Mouse (Mus musculus) heart, embryonic 10.5 days (tissue): ENCODE measurements around the gene Dennd5b. TPM values are rescaled to one million over a fixed set of nuclear protein-coding genes. Genes with fewer than 3 reads are reported as not detected.
"Not testable (repeated sequence)": the region's sequence is repeated elsewhere in the genome, so short reads cannot be mapped to it uniquely, and the experiment has no call there.

ENCODE experiments used
- DNase-seq: peaks from one replicate; pipeline ENCODE4 v3.0.0-alpha.2; 2017; ENCODE audit warnings: low spot score
- H3K27ac ChIP-seq: fragments of 300-500 bp; sonication (generic); 2 replicates; pipeline ENCODE4 v1.5.1; 2016; ENCODE audit warnings: mild to moderate bottlenecking
- H3K27me3 ChIP-seq: fragments of 300-500 bp; sonication (generic); 2 replicates; pipeline ENCODE4 v1.6.1; 2016; ENCODE audit warnings: mild to moderate bottlenecking; ENCODE audit not compliant: poor library complexity, insufficient read depth, severe bottlenecking
- H3K36me3 ChIP-seq: fragments of 300-500 bp; sonication (generic); 2 replicates; pipeline ENCODE4 v1.6.1; 2016; ENCODE audit warnings: mild to moderate bottlenecking, moderate library complexity
- H3K4me1 ChIP-seq: fragments of 300-500 bp; sonication (generic); 2 replicates; pipeline ENCODE4 v1.6.1; 2016; ENCODE audit warnings: mild to moderate bottlenecking
- H3K4me3 ChIP-seq: fragments of 300-500 bp; sonication (generic); 2 replicates; pipeline ENCODE4 v1.5.1; 2016; ENCODE audit warnings: mild to moderate bottlenecking, moderate library complexity
- H3K9me3 ChIP-seq: fragments of 300-500 bp; sonication (generic); 2 replicates; pipeline ENCODE4 v1.6.1; 2016; ENCODE audit warnings: mild to moderate bottlenecking, moderate library complexity
- whole genome bisulfite sequencing: fragments of 180-500 bp; shearing (Covaris S2); methylation state at CpG from one replicate; pipeline ENCODE4 v1.1.7; 2016; 5-methylcytosine and 5-hydroxymethylcytosine counted together
- polyA plus RNA-seq: library from polyadenylated mRNA; unstranded; fragments of >200 nt; fragmentation: Nextera tagmentation; extraction: Ambion mirVana; gene quantifications from 2 replicates; pipeline ENCODE4 v1.2.1, GENCODE M21; 2016

Dennd5b gene
- polyA plus RNA-seq, 1 experiment from 2014 or later, result 10.2 TPM

DNA sequence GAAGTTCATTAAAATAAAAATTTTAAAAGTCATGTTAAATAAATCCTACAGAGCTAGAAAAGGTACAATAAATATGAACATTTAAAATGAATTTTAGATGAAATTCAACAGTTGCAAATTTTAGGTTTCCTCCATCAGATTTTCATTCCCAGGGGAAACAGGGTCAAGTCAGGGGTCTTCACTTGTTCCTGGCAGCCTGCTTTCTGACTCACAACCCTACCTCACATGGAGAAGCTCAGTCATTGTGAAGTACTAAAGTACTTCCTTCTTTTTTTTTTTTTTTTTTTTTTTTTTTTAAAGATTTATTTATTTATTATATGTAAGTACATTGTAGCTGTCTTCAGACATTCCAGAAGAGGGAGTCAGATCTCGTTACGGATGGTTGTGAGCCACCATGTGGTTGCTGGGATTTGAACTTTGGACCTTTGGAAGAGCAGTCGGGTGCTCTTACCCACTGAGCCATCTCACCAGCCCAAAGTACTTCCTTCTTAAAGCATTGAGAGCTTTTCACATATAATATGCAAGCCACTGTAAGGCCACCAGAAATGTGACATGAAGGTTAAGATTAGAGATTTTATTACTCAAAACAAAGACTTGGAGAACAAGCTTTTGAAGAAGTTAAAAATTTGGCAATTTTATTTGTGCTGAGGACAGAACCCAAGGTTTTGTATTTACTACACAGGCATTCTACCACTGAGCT, 111.5 kb downstream of the Dennd5b start:
- not testable (repeated sequence) for H3K36me3 ChIP-seq
- peaks cover 17% of the 10 kb centered on the region for H3K4me1 ChIP-seq

DNA sequence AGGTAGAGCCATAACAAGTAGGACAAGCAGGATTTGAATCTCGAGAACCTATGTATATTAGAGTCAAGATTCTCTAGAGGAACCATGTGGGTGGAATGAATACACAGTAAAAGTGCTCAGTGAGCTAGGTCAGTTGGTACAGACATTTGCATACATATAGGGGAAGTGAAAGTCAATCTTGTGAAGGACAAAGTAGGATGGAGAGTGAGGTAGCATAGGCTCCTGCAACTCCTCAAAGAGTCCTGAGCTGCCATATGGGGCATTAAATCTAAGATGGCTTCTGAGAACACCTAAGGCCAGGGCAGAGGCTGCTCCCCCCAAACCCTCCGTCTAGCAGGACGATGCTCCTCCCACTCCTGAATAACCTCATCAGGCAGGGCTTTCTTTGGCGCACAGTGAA, 115.5 kb downstream of the Dennd5b start:
- WGBS, result 85% methylated on average over 4 of the region's 4 CpGs

More for the DNA sequence above, 111.5 kb downstream of the Dennd5b start:
- not testable (repeated sequence) for H3K4me3 ChIP-seq, DNase-seq, H3K27ac ChIP-seq, H3K27me3 ChIP-seq, H3K9me3 ChIP-seq
- WGBS, result 100% methylated on average over 1 of the region's 3 CpGs

GRCm38 (mm10) chr6:148980495-148980894, 121.0 kb downstream of the Dennd5b start:
- no peak for DNase-seq
- Histone ChIP-seq H3K36me3 (no peaks in the 10 kb centered on the region), H3K9me3 (no peaks in the 10 kb centered on the region), H3K27me3 (no peaks in the 10 kb centered on the region), H3K4me1 (no peaks in the 10 kb centered on the region), H3K4me3 (no peak overlapping the region), H3K27ac (no peak overlapping the region)
- 69% methylated on average over 3 of the region's 3 CpGs for WGBS

More for the DNA sequence above, 115.5 kb downstream of the Dennd5b start:
- Histone ChIP-seq H3K4me3 (no peak overlapping the region), H3K27ac (no peak overlapping the region), H3K27me3 (no peaks in the 10 kb centered on the region), H3K36me3 (no peaks in the 10 kb centered on the region), H3K9me3 (no peaks in the 10 kb centered on the region), H3K4me1 (no peaks in the 10 kb centered on the region)
- DNase-seq, result no peak

GRCm38 (mm10) chr6:148975096-148975495, 126.4 kb downstream of the Dennd5b start:
- Histone ChIP-seq H3K4me3 (no peak overlapping the region), H3K27ac (no peak overlapping the region), H3K36me3 (no peaks in the 10 kb centered on the region), H3K27me3 (no peaks in the 10 kb centered on the region), H3K9me3 (no peaks in the 10 kb centered on the region), H3K4me1 (peaks cover 20% of the 10 kb centered on the region)
- 77% methylated on average over 3 of the region's 3 CpGs for WGBS
- DNase-seq, result no peak

GRCm38 (mm10) chr6:148972891-148973290, 128.6 kb downstream of the Dennd5b start:
- H3K4me1 ChIP-seq, result peaks cover 20% of the 10 kb centered on the region
- H3K27me3 ChIP-seq, result no peaks in the 10 kb centered on the region
- no peaks in the 10 kb centered on the region for H3K36me3 ChIP-seq
- peak overlapping the region; percentile 67; the same call in 1 of the 2 replicates for H3K27ac ChIP-seq
- H3K4me3 ChIP-seq, result no peak overlapping the region
- H3K9me3 ChIP-seq, result no peaks in the 10 kb centered on the region
- WGBS, result 30% methylated on average over 2 of the region's 2 CpGs
- no peak for DNase-seq

DNA sequence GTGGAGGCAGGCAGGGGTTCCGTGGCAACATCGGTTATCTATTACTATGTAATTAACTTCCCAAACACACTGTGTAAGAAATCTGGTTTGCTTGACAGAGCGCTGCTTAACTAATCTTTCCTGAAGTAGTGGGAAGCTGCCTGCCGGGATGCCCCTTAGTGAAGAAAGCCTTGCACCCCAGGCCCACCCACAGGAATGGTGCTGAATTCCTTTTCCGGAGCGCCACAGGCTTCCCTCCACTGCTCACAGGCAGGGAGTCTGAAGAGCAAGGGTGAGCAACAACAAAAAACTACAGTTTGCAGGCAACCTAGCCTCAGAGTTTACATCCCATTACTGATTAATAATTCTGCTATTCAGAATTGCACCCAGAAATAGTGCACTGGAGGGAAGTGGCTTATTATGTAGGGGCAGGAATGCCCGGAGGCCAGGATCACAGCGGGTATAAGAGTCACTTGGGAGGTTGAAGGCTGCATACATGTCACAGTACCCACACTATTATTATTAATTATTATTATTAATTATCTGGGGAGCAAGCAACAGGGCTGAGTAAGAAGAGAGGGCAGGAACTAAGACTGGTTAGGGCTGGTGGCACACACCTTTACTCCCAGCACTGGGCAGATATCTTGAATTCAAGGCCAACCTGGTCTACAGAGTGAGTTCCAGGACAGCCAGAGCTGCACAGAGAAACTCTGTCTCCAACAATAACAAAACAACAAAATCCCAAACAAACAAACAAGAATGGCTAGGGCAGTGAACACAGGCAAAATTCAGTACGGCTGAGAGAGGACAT, 129.2 kb downstream of the Dennd5b start:
- H3K36me3 ChIP-seq, result no peaks in the 10 kb centered on the region
- no peaks in the 10 kb centered on the region for H3K27me3 ChIP-seq
- H3K9me3 ChIP-seq, result no peaks in the 10 kb centered on the region
- peak overlapping the region; percentile 67 for H3K27ac ChIP-seq
- DNase-seq, result no peak
- H3K4me1 ChIP-seq, result peaks cover 20% of the 10 kb centered on the region
- 16% methylated on average over 9 of the region's 9 CpGs for WGBS
- peak overlapping the region; percentile 24; the same call in 1 of the 2 replicates for H3K4me3 ChIP-seq

DNA sequence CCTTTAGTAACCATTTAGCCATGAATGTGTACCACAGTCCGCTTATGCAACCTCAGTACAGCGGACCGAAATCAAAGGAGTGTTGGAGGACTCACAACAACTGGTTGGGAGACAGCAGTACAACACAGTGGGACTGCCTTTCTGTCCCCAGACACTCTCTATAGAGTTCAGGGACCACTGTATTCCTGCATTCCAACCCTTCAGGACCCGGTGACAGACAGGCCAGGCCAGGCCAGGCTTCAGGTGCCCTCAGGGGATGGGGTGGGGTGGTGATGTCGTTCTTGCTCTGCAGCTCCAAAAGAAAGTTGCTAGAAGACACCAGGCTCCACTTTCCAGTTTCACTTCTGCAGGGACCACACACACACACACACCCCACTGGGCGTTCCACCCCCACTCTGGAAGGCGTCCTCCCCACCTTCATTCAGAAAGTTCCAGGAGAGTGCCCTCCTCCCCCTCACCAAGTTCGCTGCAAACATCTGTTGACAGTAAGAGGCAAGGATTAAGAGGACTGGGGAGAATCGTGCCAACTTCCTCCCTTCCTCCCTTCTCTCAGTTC, 130.0 kb downstream of the Dennd5b start:
- Histone ChIP-seq H3K27me3 (no peaks in the 10 kb centered on the region), H3K4me1 (peaks cover 20% of the 10 kb centered on the region), H3K36me3 (no peaks in the 10 kb centered on the region), H3K27ac (0 out of 2 replicates have a peak overlapping the region, but pooled peaks have one; percentile 26), H3K9me3 (no peaks in the 10 kb centered on the region), H3K4me3 (peak overlapping the region; percentile 24; the same call in 1 of the 2 replicates)
- DNase-seq, result no peak
- 35% methylated on average over 9 of the region's 9 CpGs for WGBS

DNA sequence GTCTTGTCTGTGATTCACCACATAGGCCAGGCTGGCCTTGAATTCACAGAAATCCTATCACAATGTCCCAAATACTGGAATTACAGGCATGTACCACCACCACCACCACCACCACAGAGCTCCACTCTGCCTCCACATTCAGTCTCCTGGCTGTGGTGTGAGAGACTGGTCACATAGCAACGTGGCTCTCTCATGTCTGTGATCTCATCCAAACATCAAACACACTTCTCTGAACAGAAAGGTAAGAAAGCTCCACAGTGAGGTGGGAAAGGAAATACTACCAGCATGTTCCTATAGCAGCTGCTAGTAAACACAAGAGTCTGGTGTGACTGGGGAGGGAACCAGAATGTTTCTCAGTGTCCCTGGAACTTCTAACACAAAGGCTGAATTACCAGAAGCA, 140.2 kb downstream of the Dennd5b start:
- WGBS, result 34% methylated on average over 1 of the region's 1 CpGs
- Histone ChIP-seq H3K27me3 (no peaks in the 10 kb centered on the region), H3K4me3 (no peak overlapping the region), H3K4me1 (no peaks in the 10 kb centered on the region), H3K36me3 (no peaks in the 10 kb centered on the region), H3K27ac (no peak overlapping the region), H3K9me3 (no peaks in the 10 kb centered on the region)
- no peak for DNase-seq

GRCm38 (mm10) chr6:148959540-148960238, 141.8 kb downstream of the Dennd5b start:
- Histone ChIP-seq H3K4me3 (no peak overlapping the region), H3K9me3 (no peaks in the 10 kb centered on the region), H3K36me3 (no peaks in the 10 kb centered on the region), H3K27me3 (no peaks in the 10 kb centered on the region), H3K27ac (no peak overlapping the region), H3K4me1 (peaks cover 11% of the 10 kb centered on the region; the same call in 1 of the 2 replicates)
- 55% methylated on average over 4 of the region's 4 CpGs for WGBS
- DNase-seq, result no peak

DNA sequence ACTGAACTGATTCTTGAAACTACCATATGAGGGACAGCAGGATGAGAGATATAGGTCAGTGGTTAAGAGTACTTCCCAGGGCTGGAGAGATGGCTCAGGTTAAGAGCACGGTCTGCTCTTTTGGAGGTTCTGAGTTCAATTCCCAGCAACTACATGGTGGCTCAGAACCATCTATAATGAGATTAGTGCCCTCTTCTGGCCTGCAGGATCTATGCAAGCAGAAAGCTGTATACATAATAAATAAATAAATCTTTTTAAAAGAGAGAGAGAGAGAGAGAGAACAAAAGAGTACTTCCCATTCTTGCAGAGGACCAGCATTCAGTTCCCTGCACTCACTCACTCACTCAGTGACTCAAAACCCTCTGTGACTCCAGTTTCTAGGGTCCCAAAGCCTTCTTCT, 142.8 kb downstream of the Dennd5b start:
- no peak for DNase-seq
- WGBS, result 94% methylated on average over 1 of the region's 1 CpGs
- Histone ChIP-seq H3K9me3 (no peaks in the 10 kb centered on the region), H3K27ac (no peak overlapping the region), H3K27me3 (no peaks in the 10 kb centered on the region), H3K4me1 (peaks cover 11% of the 10 kb centered on the region; the same call in 1 of the 2 replicates), H3K4me3 (no peak overlapping the region), H3K36me3 (no peaks in the 10 kb centered on the region)

DNA sequence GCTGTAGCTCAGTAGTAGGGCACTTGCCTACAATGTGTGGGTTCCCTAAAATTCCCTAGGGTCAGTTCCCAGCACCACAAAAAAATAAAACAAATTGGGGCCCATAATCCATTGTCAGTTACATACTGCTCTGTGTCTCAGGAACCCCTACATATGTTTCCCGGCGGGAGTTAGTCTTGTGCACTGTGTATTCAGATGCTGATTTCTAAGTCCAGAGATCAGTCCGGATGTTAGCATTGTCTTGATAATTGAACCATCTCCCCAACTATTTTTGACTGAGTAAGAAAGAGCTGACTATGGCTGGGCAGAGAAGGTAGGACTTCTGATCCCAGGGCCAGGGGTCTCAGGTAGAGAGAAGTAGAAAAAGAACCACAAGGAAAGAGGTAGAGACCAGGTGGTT, 144.4 kb downstream of the Dennd5b start:
- no peak overlapping the region for H3K27ac ChIP-seq
- H3K27me3 ChIP-seq, result no peaks in the 10 kb centered on the region
- WGBS, result 88% methylated on average over 3 of the region's 3 CpGs
- H3K4me1 ChIP-seq, result peaks cover 11% of the 10 kb centered on the region; the same call in 1 of the 2 replicates
- no peaks in the 10 kb centered on the region for H3K36me3 ChIP-seq
- no peak for DNase-seq
- no peaks in the 10 kb centered on the region for H3K9me3 ChIP-seq
- no peak overlapping the region for H3K4me3 ChIP-seq

DNA sequence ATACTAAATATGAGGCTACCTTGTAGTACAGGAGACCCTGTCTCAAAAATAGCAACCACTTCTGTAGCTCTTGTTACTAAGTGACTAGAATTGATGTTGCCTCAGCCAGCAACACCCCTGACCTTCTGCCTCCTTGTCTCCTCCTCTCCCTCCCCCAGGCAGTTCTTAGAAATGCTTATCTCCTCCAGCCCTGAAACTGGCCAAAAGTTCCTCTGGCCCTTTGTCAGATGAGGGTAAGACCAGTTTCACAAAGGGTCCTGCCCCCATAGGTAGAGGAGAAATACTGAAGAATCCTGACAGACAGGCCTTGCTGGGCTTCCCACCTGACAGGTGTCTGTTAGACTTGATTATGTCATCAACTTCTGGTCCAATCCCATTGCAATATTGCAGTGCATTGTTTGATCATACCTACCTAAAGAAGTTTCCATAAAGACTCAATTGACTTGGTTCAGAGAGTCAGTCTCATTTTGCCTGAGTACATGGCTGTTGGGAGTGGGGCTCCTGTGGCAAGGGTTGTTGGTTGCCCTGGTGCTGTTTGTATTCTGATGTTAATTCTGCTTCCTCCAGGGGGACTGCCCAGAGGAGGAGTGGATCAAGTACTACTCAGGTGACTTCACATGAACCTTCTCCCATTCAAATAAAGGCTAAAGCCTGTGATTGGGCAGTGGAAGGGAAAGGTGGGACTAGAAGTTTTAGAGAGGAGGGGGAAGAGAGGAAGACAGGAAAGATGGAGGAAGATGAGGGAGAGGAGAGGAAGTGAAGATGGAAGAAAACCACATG, 145.6 kb downstream of the Dennd5b start:
- DNase-seq, result peak; percentile 87
- H3K27me3 ChIP-seq, result no peaks in the 10 kb centered on the region
- no peak overlapping the region for H3K4me3 ChIP-seq
- 0 out of 2 replicates have a peak overlapping the region, but pooled peaks have one; percentile 3 for H3K27ac ChIP-seq
- peaks cover 11% of the 10 kb centered on the region; the same call in 1 of the 2 replicates for H3K4me1 ChIP-seq
- no peaks in the 10 kb centered on the region for H3K36me3 ChIP-seq
- H3K9me3 ChIP-seq, result no peaks in the 10 kb centered on the region
